Mouse (Mus musculus): ENCODE data around the gene Lrp6. TPM values are rescaled to one million over a fixed set of nuclear protein-coding genes. Genes with fewer than 3 reads are reported as not detected.

The Lrp6 gene
- polyA plus RNA-seq, 1 experiment, result 26.8 TPM

DNA sequence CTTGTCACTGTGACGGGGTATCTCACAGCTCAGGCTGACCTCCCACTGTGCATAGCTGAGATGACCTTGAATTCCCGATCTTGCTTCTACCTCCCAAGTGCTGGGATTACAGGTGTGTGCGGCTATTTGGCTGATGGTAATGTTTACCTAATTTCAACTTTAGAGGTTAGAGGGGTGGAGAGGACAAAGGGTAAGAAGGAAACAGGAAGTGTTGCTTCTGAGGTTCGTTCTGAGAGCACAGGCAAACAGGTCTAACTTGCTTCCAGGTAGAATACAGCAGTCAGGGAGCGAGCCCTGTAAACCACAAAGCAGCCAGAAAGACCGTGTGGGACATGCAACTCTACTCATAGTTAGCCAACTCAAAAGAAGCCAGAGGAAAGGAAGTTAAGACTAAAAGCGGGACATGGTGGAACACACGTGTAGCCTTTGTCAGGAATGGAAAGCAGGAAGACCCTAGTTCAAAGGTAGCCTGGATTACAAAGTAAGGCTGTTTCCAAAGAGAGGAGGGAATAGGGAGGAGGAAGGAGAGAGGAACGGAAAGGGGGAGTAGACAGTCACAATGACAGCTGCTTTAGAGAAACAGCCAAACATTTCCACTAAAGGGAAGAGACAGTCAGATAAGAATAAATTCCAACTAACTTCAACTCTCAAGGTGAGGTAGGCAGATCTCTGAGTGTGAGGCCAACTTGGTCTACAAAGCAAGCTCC lies 123.4 kb downstream of the Lrp6 start:
- DNase-seq (ENCODE audit: extremely low spot score in 1 of 2, low spot score in 1 of 2), result no peak

DNA sequence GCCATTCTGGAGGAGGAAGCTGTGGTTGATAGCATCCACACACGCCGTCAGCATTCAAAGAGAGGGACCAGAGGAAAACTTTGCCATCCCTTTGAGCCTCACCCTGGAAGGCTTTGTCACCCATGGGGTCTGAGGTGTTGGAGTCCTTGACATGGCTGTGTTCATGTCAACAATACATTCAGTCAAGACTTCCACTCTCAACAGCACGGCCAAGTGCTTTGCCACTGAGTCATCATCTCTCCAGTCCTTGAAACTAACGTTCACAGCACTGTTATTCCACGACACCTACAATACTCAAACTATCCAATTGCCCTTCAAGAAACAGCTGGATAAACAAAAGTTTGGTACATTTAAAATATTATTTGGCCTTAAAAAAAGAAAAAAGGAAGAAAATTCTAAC lies 124.5 kb downstream of the Lrp6 start:
- DNase-seq (ENCODE audit: extremely low spot score in 1 of 2, low spot score in 1 of 2), result no peak

DNA sequence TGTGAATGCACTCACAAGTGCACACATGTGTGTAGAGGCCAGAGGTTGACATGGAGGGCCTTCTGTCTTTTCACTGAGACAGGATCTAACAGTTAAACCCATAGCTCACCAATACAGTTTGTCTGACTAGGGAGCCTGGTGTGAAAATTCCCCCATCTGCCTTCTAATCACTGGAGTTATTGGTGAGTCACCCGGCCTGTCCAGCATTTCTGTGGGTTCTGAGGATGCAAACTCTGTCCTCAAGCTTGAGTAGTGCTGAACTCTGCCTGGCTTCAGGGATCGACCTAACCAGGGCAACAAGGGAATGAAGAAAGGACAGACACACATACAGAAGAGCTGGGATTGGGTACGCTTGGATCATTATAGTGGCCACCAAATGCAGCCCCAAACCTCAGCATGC lies 125.0 kb downstream of the Lrp6 start:
- DNase-seq (ENCODE audit: extremely low spot score in 1 of 2, low spot score in 1 of 2), result no peak

DNA sequence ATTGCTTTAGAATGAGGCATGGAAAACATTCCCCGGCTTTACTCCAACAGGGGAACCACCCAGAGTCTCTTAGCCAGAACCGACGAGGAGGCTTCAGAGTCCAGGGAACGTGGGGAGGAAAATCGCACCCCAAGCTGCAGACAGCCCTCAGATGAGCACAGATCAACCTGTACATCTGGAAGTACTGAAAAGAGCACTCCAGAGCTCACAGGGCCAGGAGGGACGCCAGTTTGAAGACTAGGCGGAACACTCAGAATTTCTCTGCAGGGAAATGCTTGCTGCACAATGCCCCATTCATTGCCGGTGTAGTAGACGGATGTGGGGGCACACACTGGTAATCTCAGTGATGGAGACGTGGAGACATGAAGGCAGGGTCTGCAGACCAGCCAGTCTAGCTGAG lies 126.7 kb downstream of the Lrp6 start:
- DNase-seq (ENCODE audit: extremely low spot score in 1 of 2, low spot score in 1 of 2), result no peak

DNA sequence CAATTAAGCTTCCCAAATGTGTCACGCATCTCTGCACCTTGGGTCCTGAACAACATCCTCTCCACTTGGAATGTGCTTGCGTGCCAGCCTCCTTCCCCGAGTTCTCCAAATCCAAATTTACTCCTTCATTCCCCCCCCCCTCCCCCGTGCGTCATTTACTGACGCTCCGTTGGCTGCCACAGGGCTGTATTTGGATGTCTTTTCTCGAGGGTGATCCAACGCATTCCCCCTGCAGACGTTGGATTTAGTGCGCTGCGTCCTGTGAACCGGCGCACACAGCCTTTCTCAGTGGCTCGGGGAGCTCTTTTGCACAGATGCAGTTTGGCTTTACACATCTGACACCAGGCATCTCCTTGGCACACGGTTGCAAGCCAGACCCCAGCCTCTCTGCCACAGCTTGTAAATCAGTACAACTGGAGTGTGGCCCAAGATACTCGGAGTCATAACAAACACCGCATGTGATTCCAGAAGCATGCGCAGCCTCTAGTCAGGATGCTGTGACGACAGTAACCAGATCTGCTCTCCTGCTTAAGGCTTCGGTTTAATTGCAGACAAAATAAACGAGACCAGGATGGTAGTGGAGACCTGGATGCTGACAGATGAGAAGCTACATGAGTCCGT lies 127.3 kb downstream of the Lrp6 start:
- DNase-seq (ENCODE audit: extremely low spot score in 1 of 2, low spot score in 1 of 2), result peak in 1 of 2 experiments; percentile 57

DNA sequence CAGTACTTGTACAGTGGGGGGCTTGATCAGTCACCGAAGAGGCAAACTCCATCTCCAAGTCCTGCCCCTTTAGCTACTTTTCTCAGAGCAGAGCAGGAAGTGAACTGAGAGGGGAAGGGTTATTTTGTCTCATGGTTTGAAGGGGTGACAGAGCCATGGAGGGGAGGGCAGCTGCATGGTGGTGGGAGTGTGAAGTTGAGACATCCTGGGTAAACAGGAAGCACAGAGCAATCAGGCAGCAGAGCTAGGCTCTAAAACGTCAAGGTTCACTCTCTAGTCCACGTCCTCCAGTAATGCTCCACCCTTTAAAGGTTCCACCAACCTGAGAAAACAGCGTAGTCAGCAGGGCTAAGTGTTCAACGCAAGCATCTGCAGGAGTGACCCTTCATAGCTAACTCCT lies 129.8 kb downstream of the Lrp6 start:
- DNase-seq (ENCODE audit: extremely low spot score in 1 of 2, low spot score in 1 of 2), result no peak

DNA sequence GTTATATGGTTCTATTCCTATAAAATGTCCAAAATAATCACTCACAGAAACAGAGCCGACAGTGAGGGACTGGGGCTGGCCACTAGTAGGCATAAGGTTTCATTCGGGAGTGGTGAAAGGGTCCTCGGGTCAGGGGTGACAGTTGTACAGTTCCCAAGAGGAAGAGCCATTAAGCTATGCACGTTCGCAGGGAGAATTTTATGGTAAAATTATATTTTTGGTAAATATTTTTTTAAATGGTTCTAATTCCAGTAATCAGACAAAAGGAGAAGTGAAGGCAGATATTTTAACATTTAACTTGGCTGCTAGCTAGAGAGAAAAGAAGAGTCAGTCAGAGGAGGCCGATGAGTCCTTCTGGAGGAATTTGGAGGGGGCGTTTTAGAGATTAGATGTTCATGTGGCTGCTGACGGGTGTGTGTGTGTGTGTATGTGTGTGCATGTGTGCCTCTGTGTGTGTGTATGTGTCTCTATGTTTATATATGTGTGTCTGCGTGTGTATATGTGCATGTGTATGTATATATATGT lies 131.8 kb downstream of the Lrp6 start:
- DNase-seq (ENCODE audit: extremely low spot score in 1 of 2, low spot score in 1 of 2), result no peak

DNA sequence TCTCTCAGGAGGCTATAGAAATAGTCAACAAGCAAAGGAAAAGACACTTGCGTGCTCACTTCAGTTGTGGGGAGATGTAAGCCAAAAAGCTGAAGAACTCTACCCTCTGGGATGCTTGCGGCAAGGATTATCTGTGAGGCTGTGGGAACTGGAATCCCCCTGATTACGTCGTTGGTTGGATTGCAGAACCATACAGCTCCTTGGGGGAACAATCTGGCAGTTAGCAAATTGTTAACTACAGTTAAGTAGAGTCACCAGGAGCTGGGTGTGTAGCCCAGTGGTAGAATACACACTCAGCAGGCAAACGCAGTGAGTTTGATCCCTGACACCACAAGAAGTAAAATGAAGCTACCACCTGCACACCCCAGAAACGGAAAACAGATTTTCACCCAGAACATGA lies 132.7 kb downstream of the Lrp6 start:
- DNase-seq (ENCODE audit: extremely low spot score in 1 of 2, low spot score in 1 of 2), result no peak

DNA sequence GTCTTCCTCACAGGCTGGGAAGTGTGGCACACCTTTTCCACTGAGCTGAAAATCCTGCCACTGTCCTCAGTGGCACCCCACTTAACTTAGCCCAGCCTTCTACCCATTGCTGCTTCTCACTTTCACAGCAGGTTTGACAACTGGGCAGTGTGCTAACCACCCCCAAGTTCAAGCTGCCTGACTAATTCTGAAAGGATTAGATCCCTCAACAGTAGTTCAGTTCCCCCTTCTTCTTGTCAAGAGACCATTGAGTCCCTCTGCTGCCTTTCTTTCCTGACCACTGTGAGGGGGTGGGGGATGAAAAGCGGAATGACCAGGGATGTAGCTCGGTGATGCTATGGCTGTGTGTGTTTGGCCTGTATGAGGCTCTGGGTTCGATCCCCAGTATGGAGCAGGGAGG lies 133.5 kb downstream of the Lrp6 start:
- no peak for DNase-seq (ENCODE audit: extremely low spot score in 1 of 2, low spot score in 1 of 2)

DNA sequence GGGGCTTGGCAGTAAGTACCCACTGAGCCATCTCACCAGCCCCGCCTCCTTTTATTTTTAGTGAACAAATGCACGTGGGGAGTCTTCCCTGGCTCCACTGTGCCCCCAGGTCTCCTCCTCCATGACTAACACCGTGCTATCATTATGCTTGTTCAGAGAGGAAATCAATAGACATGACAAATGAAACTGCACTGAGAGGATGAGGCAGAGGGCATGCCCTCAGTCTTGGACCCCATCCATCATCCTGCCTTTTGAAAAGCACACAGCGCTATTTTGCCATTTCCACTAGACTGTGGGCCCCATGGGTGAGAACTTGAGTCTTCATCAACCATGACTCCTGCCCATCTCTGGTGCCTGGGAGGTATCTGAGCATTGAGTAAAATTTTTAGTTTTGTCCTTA lies 135.2 kb downstream of the Lrp6 start:
- no peak for DNase-seq (ENCODE audit: extremely low spot score in 1 of 2, low spot score in 1 of 2)

DNA sequence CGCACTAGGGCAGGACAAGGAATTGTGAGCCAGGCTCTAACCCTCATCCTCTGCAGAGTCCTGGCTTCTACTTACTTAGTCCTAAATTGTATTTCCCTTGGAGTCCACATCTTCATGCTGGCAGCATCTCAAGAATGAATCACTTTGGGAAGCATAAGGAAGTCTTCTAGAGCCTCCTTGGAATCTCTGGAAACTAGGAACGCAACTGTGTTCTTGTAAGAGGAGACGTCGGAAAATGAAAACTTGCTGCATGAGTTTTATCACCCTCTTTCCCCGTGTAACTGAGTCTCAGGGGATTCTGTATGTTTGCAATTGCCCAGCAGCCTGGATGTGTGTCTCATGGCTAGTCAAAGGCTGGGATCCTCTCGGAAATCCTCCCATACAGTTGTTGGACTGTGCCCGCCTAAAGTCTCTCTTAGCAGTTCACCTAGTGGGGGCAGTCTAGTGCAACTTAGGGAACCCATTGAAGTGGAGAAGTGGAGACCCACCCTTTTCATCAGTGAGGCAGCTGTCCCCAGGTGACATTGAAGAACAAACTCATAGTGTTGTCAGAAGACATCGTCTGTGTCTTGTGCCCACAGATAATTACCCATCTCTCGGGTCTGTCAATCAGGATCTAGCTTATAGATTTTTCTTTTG lies 136.5 kb downstream of the Lrp6 start:
- DNase-seq (ENCODE audit: extremely low spot score in 1 of 2, low spot score in 1 of 2), result peak in 1 of 2 experiments; percentile 31

DNA sequence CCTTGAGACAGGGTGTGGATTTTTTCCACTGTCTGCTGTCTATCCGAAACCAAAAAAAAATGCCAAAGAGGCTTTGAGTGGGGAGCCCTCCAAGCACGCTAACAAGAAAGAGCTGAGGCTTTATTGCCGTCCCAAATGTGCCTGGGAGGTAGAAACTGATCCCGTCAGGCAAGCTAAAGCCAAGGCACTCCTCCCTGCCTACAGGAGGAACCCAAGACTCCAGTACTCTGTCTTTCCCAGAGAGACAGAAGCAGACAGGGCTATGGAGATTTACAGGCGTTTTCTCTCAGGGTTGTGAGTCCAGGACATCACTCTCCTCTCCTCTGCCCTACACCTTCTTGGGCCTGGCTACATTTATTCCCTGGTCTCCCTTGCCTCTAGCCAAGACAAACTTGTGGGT lies 138.3 kb downstream of the Lrp6 start:
- no peak for DNase-seq (ENCODE audit: extremely low spot score in 1 of 2, low spot score in 1 of 2)

DNA sequence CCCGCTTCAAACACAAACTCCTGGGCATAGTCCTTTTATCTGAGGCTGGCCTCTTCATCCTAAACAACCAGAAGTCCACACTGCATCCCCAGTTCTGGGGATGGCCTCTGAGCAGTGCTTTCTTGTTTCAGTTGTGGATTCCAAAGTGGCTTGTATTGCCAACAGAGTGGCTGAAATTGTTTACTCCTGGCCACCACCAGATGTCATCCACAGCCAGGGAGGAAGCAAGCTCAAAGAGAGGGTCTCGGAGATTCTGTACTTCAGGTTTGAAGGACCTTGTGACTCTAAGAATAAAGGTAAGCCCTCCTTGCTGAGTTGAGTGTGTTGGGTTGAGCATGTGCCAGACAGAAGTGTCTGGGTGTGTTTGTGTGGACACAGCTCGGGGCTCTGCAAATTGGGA lies 139.6 kb downstream of the Lrp6 start:
- DNase-seq (ENCODE audit: extremely low spot score in 1 of 2, low spot score in 1 of 2), result no peak

DNA sequence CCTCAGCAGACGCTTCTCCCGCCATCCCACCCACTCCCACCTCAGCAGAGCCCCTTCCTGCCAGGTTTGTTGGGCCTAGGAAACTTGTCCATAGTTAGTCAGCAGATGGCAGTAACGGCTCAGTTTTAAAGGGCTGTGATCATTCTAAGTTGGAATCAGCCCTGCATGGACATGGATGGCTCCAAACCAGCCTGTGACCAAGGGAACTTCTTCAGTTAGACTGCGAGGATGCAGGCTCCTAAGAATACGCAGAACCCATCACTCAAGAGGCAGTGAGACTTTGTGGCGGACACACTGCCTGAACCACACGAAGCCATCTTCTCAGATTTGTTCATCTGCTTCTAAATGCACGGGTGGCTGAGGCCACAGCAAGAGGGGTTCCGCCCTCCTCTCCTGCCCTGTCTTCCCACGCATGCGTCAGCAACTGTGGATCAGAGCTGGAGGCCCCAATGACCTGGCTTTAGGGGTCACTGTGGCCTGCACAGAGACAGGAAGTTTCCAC lies 141.5 kb downstream of the Lrp6 start:
- DNase-seq (ENCODE audit: extremely low spot score in 1 of 2, low spot score in 1 of 2), result peak in 1 of 2 experiments; percentile 88

DNA sequence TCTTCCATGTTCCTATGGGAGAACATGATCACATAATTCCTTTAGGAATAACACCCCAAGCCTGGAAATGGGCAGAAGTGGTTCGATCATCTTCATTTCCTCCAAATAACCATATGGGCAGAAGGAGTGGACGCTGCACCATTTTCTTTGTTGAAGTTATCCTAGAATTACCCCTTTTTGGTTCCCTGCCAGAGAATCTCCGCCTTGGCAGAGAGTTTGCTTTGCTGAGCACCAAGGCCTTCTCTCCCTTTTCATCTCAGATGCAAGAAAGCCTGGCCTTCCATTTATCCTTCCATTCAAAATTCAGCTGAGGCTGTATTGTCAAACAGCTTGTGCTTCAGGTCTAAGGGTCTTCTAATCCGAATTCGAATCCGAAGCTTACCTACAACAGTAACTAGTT lies 144.8 kb downstream of the Lrp6 start:
- DNase-seq (ENCODE audit: extremely low spot score in 1 of 2, low spot score in 1 of 2), result no peak

DNA sequence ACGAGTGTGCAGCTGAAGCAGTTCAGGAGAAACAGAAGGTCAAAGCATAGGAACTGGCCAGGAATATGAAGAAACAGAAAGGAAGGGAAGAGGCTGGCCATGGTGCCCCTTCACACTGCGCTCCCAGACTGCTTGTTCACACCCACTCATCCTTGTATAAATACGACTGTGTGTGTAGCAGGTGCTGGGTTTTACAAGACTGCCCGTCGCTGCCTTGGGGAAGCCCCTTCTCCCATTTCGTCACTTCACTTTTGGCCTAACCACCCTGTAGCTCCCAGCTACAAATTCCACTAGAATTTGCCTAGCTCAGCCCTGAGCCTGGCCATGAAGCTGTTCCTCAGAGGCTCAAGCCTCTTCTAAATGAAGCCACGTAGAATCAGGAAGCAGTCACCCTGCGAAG lies 146.4 kb downstream of the Lrp6 start:
- DNase-seq (ENCODE audit: extremely low spot score in 1 of 2, low spot score in 1 of 2), result no peak

DNA sequence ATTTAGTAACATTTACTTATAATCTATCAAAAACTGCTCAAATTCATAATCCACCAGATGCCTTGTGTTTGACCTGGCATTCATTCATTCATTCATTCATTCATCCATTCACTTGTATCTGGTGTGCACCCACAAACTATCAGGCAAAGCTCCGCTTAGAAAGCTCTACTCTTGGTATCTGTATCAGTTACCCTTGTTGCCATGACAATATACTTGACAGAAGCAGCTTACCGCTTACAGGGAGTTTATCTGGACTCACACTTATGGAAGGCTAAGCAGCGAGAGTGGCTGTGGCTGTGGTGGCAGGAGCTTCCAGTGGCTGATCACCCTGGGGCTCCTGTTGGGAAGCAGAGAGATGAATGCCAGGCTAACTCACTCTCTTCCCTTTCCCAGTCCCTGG lies 148.9 kb downstream of the Lrp6 start:
- DNase-seq (ENCODE audit: extremely low spot score in 1 of 2, low spot score in 1 of 2), result no peak

DNA sequence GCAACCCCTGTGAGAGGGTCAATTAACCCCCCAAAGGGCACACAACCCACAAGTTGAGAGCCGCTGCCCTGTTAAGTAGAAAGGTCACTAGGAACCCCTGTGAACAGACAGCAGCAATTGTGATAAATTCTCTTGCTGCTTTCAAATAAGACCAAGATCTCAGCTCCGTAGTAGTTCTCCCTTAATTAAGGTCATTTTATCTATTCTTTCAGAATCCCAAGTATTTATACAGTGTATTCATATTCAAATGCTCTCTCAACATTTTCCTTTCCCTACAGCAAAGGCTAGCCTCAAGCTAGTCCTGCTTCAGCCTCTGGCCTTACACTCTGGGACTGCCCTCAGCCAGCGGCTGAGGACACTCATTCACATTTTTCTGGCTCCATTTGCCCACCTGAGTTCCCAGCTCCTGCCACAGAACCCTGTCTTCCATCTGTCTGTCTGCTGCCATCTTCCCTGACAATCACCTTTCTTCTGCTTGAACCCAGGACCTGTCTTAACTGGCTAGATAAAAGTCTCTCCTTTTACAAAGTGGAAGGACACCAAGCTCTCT lies 150.1 kb downstream of the Lrp6 start:
- DNase-seq (ENCODE audit: extremely low spot score in 1 of 2, low spot score in 1 of 2), result no peak

DNA sequence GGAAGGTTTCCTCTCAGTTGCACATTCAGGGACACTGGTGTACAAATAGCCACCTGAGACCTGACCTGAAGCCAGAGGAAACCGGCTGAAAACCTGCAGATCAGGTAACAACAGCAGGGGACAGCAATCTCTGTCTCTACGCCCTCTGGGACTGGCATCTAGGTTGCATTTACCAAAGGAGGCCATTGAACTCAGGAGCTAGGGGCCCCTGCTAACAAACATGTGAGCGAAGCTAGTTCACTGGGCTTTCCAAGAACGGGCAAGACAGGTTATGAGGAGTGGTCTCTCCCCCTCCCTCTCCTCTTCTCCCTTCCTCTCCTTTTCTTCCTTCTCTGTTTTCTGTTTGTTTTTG lies 152.3 kb downstream of the Lrp6 start:
- DNase-seq (ENCODE audit: extremely low spot score in 1 of 2, low spot score in 1 of 2), result no peak

DNA sequence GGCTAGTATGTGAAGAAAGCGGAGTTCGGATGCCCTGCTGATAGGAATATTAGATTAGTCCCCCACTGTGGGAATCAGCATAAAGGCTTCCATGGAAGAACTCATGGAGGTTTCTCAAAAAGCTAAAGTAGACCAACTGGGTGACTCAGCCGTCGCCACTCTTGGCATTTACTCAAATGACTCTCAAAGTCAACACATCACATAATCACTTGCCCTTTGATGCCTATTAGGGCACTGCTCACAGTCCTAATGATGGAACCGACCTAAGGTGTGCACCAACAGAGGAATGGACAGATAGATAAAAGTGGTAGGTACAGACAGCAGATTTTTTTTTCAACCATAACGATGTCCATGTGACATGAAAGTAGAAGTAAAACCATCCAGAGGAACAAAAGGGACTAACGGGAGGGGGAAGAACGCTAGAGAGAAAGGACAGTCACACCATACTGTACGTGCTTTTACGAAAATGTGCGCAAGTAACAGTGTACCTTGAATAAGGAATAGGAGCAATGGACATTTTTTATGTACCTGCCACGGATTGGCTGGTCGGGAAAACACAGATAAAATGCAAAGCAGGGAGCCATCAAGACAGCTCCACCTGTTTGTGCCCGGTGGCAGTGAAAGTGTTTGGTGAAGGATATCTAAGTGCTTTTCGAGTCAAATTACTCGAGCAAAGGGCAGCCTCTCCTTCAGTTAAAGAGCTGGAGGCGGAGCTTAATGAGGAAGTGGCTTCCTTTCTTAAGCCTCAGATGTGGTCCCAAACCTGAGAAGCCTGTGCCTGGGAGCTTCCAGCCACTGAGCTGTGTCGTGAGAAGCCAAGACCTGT lies 152.8 kb downstream of the Lrp6 start:
- DNase-seq (ENCODE audit: extremely low spot score in 1 of 2, low spot score in 1 of 2), result no peak

DNA sequence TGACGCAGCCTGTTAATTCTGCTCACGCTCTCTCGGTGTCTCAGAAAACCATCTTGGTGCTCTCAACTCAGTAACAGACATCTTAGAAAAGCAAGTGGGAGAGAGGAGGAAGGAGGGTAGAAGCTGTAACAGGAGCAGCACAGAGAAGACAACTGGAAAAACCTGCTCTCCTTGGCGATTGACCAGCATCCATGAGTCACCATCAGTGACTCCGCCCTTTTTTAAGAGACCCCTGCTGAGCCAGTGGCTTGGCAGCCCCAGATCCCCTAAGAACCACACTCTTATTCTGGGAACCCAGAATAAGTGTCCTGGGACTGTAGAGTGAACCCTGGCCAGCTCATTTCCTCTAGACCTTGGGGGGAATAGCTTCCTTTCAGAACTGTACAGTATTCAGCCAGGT lies 159.5 kb downstream of the Lrp6 start:
- DNase-seq (ENCODE audit: extremely low spot score in 1 of 2, low spot score in 1 of 2), result no peak
